Mouse (Mus musculus): ENCODE data around the gene Atp6ap1l. TPM values are rescaled to one million over a fixed set of nuclear protein-coding genes. Genes with fewer than 3 reads are reported as not detected.
A peak's percentile ranks its signal among the peaks of the same experiment; 100 is the strongest.

Atp6ap1l gene
- total RNA-seq, 2 experiments from 2014 or later = not detected

GRCm38 (mm10) chr13:90885856-90886532 is 19.2 kb downstream of the Atp6ap1l start:
- no peak for DNase-seq

GRCm38 (mm10) chr13:90881727-90882429 is 23.3 kb downstream of the Atp6ap1l start:
- DNase-seq = no peak

- no peak for DNase-seq
Observed at GRCm38 (mm10) chr13:90871579-90871978, 33.6 kb downstream of the Atp6ap1l start.

- DNase-seq = no peak
Observed at GRCm38 (mm10) chr13:90869157-90869556, 36.0 kb downstream of the Atp6ap1l start.

- DNase-seq = no peak
Observed at GRCm38 (mm10) chr13:90862138-90862537, 43.0 kb downstream of the Atp6ap1l start.

GRCm38 (mm10) chr13:90860888-90861431 is 44.2 kb downstream of the Atp6ap1l start:
- DNase-seq = no peak

- DNase-seq = no peak
Observed at GRCm38 (mm10) chr13:90852727-90853630, 52.2 kb downstream of the Atp6ap1l start.

GRCm38 (mm10) chr13:90851795-90852194 is 53.4 kb downstream of the Atp6ap1l start:
- no peak for DNase-seq

- DNase-seq = no peak
Observed at GRCm38 (mm10) chr13:90844191-90844590, 61.0 kb downstream of the Atp6ap1l start.

GRCm38 (mm10) chr13:90843412-90843811 is 61.7 kb downstream of the Atp6ap1l start:
- no peak for DNase-seq

- no peak for DNase-seq
Observed at GRCm38 (mm10) chr13:90841213-90841553, 64.0 kb downstream of the Atp6ap1l start.

GRCm38 (mm10) chr13:90840530-90841212 is 64.5 kb downstream of the Atp6ap1l start:
- DNase-seq = peak in 1 of 2 experiments; percentile 22

- DNase-seq = no peak
Observed at GRCm38 (mm10) chr13:90833641-90834207, 71.4 kb downstream of the Atp6ap1l start.

Other genes with a start within 250 kb of the Atp6ap1l start
- gene Rps23, start 17.6 kb upstream of the Atp6ap1l start, total RNA-seq (2021) = 100 to 1,000 TPM; 414 to 442 TPM